Mouse (Mus musculus) adrenal gland, adult 8-10 months (tissue): ENCODE measurements around the gene Siglecf. TPM values are rescaled to one million over a fixed set of nuclear protein-coding genes. Genes with fewer than 3 reads are reported as not detected.

Source experiments
- DNase-seq: peaks from one replicate; pipeline ENCODE4 v3.0.0; 2022
- total RNA-seq, 4 experiments: library from RNA; stranded (reverse); gene quantifications; 2 replicates each; pipeline ENCODE4 v1.2.4; 2022

Gene Siglecf
- total RNA-seq, 4 experiments from 2014 or later: not detected

GRCm38 (mm10) chr7:43378226-43378625 is 27.1 kb downstream of the Siglecf start:
- DNase-seq: no peak

- DNase-seq: no peak
Measured at GRCm38 (mm10) chr7:43392349-43393121, 41.4 kb downstream of the Siglecf start.

- no peak for DNase-seq
Measured at GRCm38 (mm10) chr7:43399501-43399900, 48.4 kb downstream of the Siglecf start.

- no peak for DNase-seq
Measured at GRCm38 (mm10) chr7:43402718-43403117, 51.6 kb downstream of the Siglecf start.

GRCm38 (mm10) chr7:43407573-43407972 is 56.4 kb downstream of the Siglecf start:
- no peak for DNase-seq

GRCm38 (mm10) chr7:43408131-43408553 is 57.0 kb downstream of the Siglecf start, which contains the start of gene Siglecg:
Gene Siglecg, plus strand, starts transcription at chr7:43408204.
- no peak for DNase-seq

- DNase-seq: no peak
Measured at GRCm38 (mm10) chr7:43409084-43409483, 57.9 kb downstream of the Siglecf start.

Other genes starting within 250 kb of the Siglecf start
- gene Zfp936, start 237.1 kb upstream of the Siglecf start, total RNA-seq: not detected
- 10 to 100 TPM; 19.4 to 29.3 (median 24.1) TPM for gene Zfp715, start 38.0 kb upstream of the Siglecf start, total RNA-seq
- under 1 TPM; 0.12 to 0.52 (median 0.38) TPM for gene Siglecg, start 56.9 kb downstream of the Siglecf start, total RNA-seq
- not detected for gene Lim2, start 76.3 kb downstream of the Siglecf start, total RNA-seq
- 1 to 10 TPM in 3 of 4 experiments, under 1 TPM in 1; 0.77 to 1.3 (median 1.1) TPM for gene Nkg7, start 85.7 kb downstream of the Siglecf start, total RNA-seq
- not detected for gene Cldnd2, start 89.4 kb downstream of the Siglecf start, total RNA-seq
- 100 to 1,000 TPM; 286 to 399 (median 360) TPM for gene Etfb, start 92.7 kb downstream of the Siglecf start, total RNA-seq
- gene Gm45233, start 92.8 kb downstream of the Siglecf start, total RNA-seq: 1 to 10 TPM in 1 of 4 experiments, under 1 TPM in 2, not detected in 1; 0.35 to 3.3 (median 0.80) TPM
- 1 to 10 TPM; 1.3 to 4.3 (median 3.1) TPM for gene Vsig10l, start 111.8 kb downstream of the Siglecf start, total RNA-seq
- 1 to 10 TPM; 2.9 to 4.8 (median 3.6) TPM for gene Iglon5, start 138.7 kb downstream of the Siglecf start, total RNA-seq
- gene 4931406B18Rik, start 154.6 kb downstream of the Siglecf start, total RNA-seq: not detected
- 1 to 10 TPM; 4.0 to 7.3 (median 5.9) TPM for gene Cd33, start 193.1 kb downstream of the Siglecf start, total RNA-seq
- 1 to 10 TPM; 2.8 to 4.1 (median 3.5) TPM for gene Zfp658, start 210.9 kb downstream of the Siglecf start, total RNA-seq
- 10 to 100 TPM; 17.8 to 22.1 (median 19.4) TPM for gene Zfp719, start 228.3 kb downstream of the Siglecf start, total RNA-seq